Mouse (Mus musculus) hindbrain, embryonic 10.5 days (tissue): ENCODE measurements around the gene Prmt9. TPM values are rescaled to one million over a fixed set of nuclear protein-coding genes. Genes with fewer than 3 reads are reported as not detected.
A peak's percentile ranks its signal among the peaks of the same experiment; 100 is the strongest.

Experiments
- DNase-seq: peaks from one replicate; pipeline ENCODE4 v3.0.0-alpha.2; 2017; ENCODE audit warnings: low spot score
- H3K27ac ChIP-seq: fragments of 300-500 bp; sonication (generic); 2 replicates; pipeline ENCODE4 v1.5.1; 2016; ENCODE audit warnings: mild to moderate bottlenecking, moderate library complexity
- H3K27me3 ChIP-seq: fragments of 300-500 bp; sonication (generic); 2 replicates; pipeline ENCODE4 v1.6.1; 2016; ENCODE audit warnings: mild to moderate bottlenecking; ENCODE audit not compliant: poor library complexity, insufficient read depth, severe bottlenecking
- H3K36me3 ChIP-seq: fragments of 300-500 bp; sonication (generic); 2 replicates; pipeline ENCODE4 v1.6.1; 2016; ENCODE audit warnings: mild to moderate bottlenecking, moderate library complexity
- H3K4me1 ChIP-seq: fragments of 300-500 bp; sonication (generic); replicated peaks from 2 replicates; pipeline ENCODE4 v1.6.1; 2016; ENCODE audit warnings: mild to moderate bottlenecking
- H3K4me3 ChIP-seq: fragments of 300-500 bp; sonication (generic); 2 replicates; pipeline ENCODE4 v1.5.1; 2016; ENCODE audit warnings: mild to moderate bottlenecking, moderate library complexity
- H3K9me3 ChIP-seq: fragments of 300-500 bp; sonication (generic); 2 replicates; pipeline ENCODE4 v1.6.1; 2016; ENCODE audit warnings: mild to moderate bottlenecking, moderate library complexity
- WGBS: fragments of 180-500 bp; shearing (Covaris S2); methylation state at CpG from one replicate; pipeline ENCODE4 v1.1.7; 2016; 5-methylcytosine and 5-hydroxymethylcytosine counted together
- polyA plus RNA-seq: library from polyadenylated mRNA; unstranded; fragments of >200 nt; fragmentation: Nextera tagmentation; extraction: Ambion mirVana; gene quantifications from 2 replicates; pipeline ENCODE4 v1.2.1, GENCODE M21; 2016

The Prmt9 gene
- polyA plus RNA-seq, 1 experiment from 2014 or later, result 19.5 TPM

GRCm38 (mm10) chr8:77538256-77538655 lies 10.9 kb upstream of the Prmt9 start:
- H3K4me3 ChIP-seq, result no peak overlapping the region
- H3K27me3 ChIP-seq, result no peaks in the 10 kb centered on the region
- H3K36me3 ChIP-seq, result no peaks in the 10 kb centered on the region
- WGBS, result 89% methylated on average over 1 of the region's 1 CpGs
- H3K9me3 ChIP-seq, result no peaks in the 10 kb centered on the region
- no peak for DNase-seq
- H3K4me1 ChIP-seq, result 0 out of 2 replicates have a peak, but pooled peaks cover 4% of the 10 kb centered on the region
- H3K27ac ChIP-seq, result no peak overlapping the region

- no peaks in the 10 kb centered on the region for H3K4me1 ChIP-seq
- H3K36me3 ChIP-seq, result no peaks in the 10 kb centered on the region
- WGBS, result 87% methylated on average over 6 of the region's 6 CpGs
- no peaks in the 10 kb centered on the region for H3K27me3 ChIP-seq
- H3K4me3 ChIP-seq, result no peak overlapping the region
- no peaks in the 10 kb centered on the region for H3K9me3 ChIP-seq
- H3K27ac ChIP-seq, result no peak overlapping the region
- DNase-seq, result no peak
Observed at GRCm38 (mm10) chr8:77543152-77543777, 5.9 kb upstream of the Prmt9 start.

GRCm38 (mm10) chr8:77544428-77544827 lies 4.8 kb upstream of the Prmt9 start:
- Histone ChIP-seq H3K36me3 (no peaks in the 10 kb centered on the region), H3K4me3 (no peak overlapping the region), H3K27ac (no peak overlapping the region), H3K9me3 (no peaks in the 10 kb centered on the region), H3K27me3 (no peaks in the 10 kb centered on the region), H3K4me1 (peaks cover 5% of the 10 kb centered on the region; the same call in 1 of the 2 replicates)
- DNase-seq, result no peak
- 83% methylated on average over 3 of the region's 3 CpGs for WGBS

DNA sequence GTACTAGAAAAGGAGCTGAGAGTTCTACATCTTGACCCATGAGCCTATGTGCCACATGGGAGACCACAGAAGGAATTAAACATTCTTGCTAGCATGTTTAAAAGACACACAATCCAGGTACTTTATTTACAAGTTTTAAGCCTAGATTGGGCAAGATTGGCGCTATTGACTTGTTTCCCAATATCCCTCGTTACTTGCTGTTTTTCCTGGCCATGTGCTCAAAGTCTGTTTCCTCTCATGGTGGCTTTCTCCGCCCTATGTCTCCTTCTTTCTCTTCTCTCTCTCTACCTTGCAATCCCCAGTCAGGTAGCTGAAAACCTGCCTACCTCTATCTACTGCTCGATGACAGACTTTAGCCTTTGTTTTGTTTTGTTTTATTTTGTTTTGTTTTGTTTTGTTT lies 3.6 kb upstream of the Prmt9 start:
- Histone ChIP-seq H3K27me3 (no peaks in the 10 kb centered on the region), H3K27ac (no peak overlapping the region), H3K4me1 (peaks cover 14% of the 10 kb centered on the region), H3K4me3 (no peak overlapping the region), H3K36me3 (no peaks in the 10 kb centered on the region), H3K9me3 (no peaks in the 10 kb centered on the region)
- DNase-seq, result no peak
- 90% methylated on average over 4 of the region's 4 CpGs for WGBS

GRCm38 (mm10) chr8:77549881-77550580 lies 834 bp downstream of the Prmt9 start:
- H3K27ac ChIP-seq, result peak overlapping the region; percentile 96
- no peaks in the 10 kb centered on the region for H3K27me3 ChIP-seq
- H3K36me3 ChIP-seq, result peaks cover 39% of the 10 kb centered on the region
- WGBS, result 29% methylated on average over 7 of the region's 7 CpGs
- H3K9me3 ChIP-seq, result no peaks in the 10 kb centered on the region
- peak overlapping the region; percentile 88 for H3K4me3 ChIP-seq
- peak; percentile 4 for DNase-seq
- H3K4me1 ChIP-seq, result peaks cover 21% of the 10 kb centered on the region

DNA sequence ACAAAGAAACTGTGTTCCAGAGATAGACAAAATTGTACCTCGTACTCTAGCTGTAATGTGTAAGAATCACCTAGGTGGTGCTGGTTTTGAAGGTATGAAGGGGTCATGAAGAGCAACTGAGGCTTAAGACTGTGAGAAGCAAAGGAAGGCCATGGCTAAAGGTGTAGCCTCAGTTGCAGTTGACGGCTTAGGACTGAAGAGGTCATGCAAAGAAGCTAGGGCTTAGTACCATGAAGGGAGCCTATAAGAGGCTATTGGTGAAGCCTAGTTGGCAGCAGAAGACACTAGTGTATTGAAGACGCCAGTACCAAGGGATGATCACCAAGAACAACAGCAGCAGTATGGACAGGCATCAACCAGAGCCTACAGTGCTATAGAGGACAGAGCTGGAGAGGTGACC lies 3.3 kb downstream of the Prmt9 start:
- DNase-seq, result no peak
- Histone ChIP-seq H3K4me1 (peaks cover 21% of the 10 kb centered on the region), H3K36me3 (peaks cover 64% of the 10 kb centered on the region)

DNA sequence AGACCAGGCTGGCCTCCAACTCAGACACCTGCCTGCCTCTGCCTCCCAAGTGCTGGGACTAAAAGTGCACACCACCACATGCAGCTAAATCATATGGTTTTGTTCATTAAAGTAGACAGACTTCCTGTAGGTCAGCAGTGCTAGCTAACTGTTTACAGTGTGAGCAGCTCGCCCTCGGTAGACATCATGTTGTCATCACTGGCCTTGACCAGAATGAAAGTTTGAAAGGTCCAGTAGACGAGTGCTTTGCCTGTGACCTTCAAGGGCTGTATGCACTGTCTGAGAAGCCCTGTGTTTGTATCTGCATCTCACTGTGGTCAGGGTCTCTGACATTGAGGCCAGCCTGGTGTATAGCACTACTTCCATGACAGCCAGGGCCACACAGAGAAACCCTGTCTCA lies 12.2 kb downstream of the Prmt9 start:
- Histone ChIP-seq H3K27ac (no peak overlapping the region), H3K36me3 (peaks cover 95% of the 10 kb centered on the region), H3K4me3 (no peak overlapping the region), H3K27me3 (no peaks in the 10 kb centered on the region), H3K4me1 (no peaks in the 10 kb centered on the region), H3K9me3 (no peaks in the 10 kb centered on the region)
- DNase-seq, result no peak
- WGBS, result 88% methylated on average over 3 of the region's 3 CpGs

More for the DNA sequence above, 3.3 kb downstream of the Prmt9 start:
- 97% methylated on average over 3 of the region's 3 CpGs for WGBS
- no peaks in the 10 kb centered on the region for H3K27me3 ChIP-seq
- no peaks in the 10 kb centered on the region for H3K9me3 ChIP-seq
- H3K27ac ChIP-seq, result no peak overlapping the region
- H3K4me3 ChIP-seq, result no peak overlapping the region

- H3K4me3 ChIP-seq, result no peak overlapping the region
- H3K27ac ChIP-seq, result no peak overlapping the region
- no peaks in the 10 kb centered on the region for H3K27me3 ChIP-seq
- peaks cover 63% of the 10 kb centered on the region for H3K36me3 ChIP-seq
- no peaks in the 10 kb centered on the region for H3K4me1 ChIP-seq
- no peaks in the 10 kb centered on the region for H3K9me3 ChIP-seq
- no peak for DNase-seq
- 84% methylated on average over 5 of the region's 5 CpGs for WGBS
Observed at GRCm38 (mm10) chr8:77574229-77574628, 25.0 kb downstream of the Prmt9 start.

DNA sequence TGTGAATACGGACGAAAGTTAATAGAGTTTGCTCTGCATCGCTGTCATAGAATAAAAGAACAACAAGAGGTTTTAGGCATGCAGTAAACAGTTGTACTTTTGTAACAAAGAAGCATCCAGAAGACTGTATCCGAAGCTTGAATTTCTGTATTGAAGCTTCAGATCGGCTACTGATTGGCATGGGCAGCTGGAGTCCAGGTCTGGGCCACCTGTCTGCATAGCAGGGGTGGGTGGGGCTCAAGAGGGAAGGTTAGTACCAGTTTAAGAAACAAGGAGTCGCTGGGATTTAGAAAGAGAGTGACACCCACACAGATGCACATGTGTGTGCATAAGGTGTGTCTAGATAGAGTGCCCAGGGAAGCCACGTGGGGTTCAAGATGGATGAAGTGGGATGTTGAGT lies 28.5 kb downstream of the Prmt9 start:
- Histone ChIP-seq H3K4me3 (no peak overlapping the region), H3K27ac (no peak overlapping the region), H3K9me3 (no peaks in the 10 kb centered on the region), H3K27me3 (no peaks in the 10 kb centered on the region), H3K36me3 (peaks cover 72% of the 10 kb centered on the region), H3K4me1 (no peaks in the 10 kb centered on the region)
- WGBS, result 92% methylated on average over 7 of the region's 7 CpGs
- DNase-seq, result no peak

DNA sequence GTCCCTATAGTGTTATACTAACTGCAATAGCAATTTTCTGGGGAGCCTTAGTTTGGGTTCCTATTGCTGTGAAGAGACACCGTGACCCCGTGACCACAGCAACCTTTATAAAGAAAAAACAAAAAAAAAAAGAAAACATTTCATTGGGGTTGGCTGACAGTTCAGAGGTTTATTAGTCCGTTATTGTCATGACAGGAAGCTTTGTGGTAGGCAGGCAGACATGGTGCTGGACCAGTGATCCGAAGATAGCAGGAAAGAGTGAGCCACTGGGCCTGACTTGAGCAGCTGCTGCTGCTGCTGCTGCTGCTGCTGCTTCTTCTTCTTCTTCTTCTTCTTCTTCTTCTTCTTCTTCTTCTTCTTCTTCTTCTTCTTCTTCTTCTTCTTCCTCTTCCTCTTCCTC lies 35.0 kb downstream of the Prmt9 start:
- no peak for DNase-seq
- Histone ChIP-seq H3K9me3 (no peaks in the 10 kb centered on the region), H3K4me3 (no peak overlapping the region), H3K27me3 (no peaks in the 10 kb centered on the region), H3K4me1 (no peaks in the 10 kb centered on the region), H3K36me3 (peaks cover 35% of the 10 kb centered on the region), H3K27ac (no peak overlapping the region)
- WGBS, result 83% methylated on average over 4 of the region's 4 CpGs

GRCm38 (mm10) chr8:77609621-77610020 lies 60.4 kb downstream of the Prmt9 start:
- no peaks in the 10 kb centered on the region for H3K27me3 ChIP-seq
- DNase-seq, result no peak
- H3K36me3 ChIP-seq, result peaks cover 14% of the 10 kb centered on the region
- H3K4me1 ChIP-seq, result peaks cover 17% of the 10 kb centered on the region
- no peaks in the 10 kb centered on the region for H3K9me3 ChIP-seq
- 10% methylated on average over 7 of the region's 7 CpGs for WGBS
- peak overlapping the region; percentile 89 for H3K4me3 ChIP-seq
- H3K27ac ChIP-seq, result peak overlapping the region; percentile 89

DNA sequence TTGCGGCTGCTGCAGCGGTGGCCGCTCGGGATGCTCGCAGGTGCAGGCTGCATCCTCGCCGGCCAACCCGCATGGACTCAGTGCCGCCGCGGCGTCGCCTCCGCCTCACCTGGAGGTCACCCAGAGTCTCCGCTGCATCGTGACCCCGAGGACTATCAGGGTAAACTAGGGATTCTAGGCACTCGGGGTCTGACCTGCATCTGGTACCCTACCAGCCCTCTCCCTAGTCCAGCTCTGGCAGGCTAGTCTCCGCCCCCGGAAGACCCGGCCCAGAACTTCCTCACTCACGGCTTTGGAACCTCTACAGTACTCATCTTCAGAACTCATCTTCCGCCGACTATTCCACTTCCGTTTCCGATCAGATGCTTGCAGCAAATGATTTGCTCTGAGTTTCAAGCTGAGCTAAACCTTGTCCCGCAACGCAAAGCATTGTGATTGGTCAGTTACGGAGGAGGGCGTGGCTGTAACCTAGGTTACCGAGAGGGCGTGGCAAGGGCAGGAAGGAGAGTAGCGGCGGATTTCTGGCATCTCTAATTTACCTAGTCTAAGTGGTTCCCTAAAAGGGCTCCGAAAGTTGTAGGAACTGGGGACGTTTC lies 61.3 kb downstream of the Prmt9 start, which contains the start of gene Tmem184c:
Gene Tmem184c, minus strand, starts transcription at position 325 of the 596 bp plus-strand sequence.
- peaks cover 17% of the 10 kb centered on the region for H3K4me1 ChIP-seq
- under 1% methylated on average over 36 of the region's 36 CpGs for WGBS
- peak within 1 kb of the TSS; percentile 89 for H3K27ac ChIP-seq
- H3K9me3 ChIP-seq, result no peaks in the 10 kb centered on the region
- H3K4me3 ChIP-seq, result peak within 1 kb of the TSS; percentile 89
- DNase-seq, result peak; percentile 99
- H3K27me3 ChIP-seq, result no peaks in the 10 kb centered on the region
- peaks cover 6% of the 10 kb centered on the region for H3K36me3 ChIP-seq

DNA sequence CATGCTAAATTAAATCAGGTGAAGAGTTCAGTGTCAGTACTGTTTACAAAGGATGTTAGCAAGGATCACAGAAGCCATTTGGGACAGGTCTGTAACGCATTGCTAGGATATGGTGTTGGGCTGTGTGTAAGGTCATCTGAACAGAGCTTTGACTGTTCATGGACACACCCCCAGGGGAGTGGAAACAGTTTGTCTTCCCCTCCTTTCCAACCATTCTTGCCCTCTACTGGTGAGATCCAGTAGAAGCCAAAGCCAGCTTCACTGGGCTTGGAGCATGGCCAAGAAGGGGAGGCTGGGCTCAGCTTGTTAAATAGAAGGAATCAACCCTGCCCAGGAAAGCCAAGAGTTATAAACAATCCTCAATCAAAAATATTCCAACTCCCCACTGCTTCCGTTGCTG lies 68.7 kb downstream of the Prmt9 start:
- Histone ChIP-seq H3K27ac (no peak overlapping the region), H3K9me3 (no peaks in the 10 kb centered on the region), H3K27me3 (no peaks in the 10 kb centered on the region), H3K36me3 (no peaks in the 10 kb centered on the region), H3K4me3 (no peak overlapping the region), H3K4me1 (no peaks in the 10 kb centered on the region)
- WGBS, result 71% methylated on average over 2 of the region's 2 CpGs
- DNase-seq, result no peak
